Mouse (Mus musculus) thymus, adult 2 months (tissue): ENCODE data around the gene Ngdn.

Experiments used
- CTCF ChIP-seq: fragments of 200-500 bp; IDR thresholded peaks from 2 replicates; pipeline ENCODE4 v1.5.1; 2012; ENCODE audit warnings: mild to moderate bottlenecking, control low read depth, low read length, moderate library complexity, borderline replicate concordance; ENCODE audit not compliant: control insufficient read depth, poor library complexity, insufficient read depth; ENCODE audit errors: extremely low read depth
- POLR2A ChIP-seq: fragments of 200-500 bp; IDR thresholded peaks from 2 replicates; pipeline ENCODE4 v1.6.1; 2012; ENCODE audit warnings: mild to moderate bottlenecking, low read length, control low read depth, moderate library complexity; ENCODE audit not compliant: control insufficient read depth, poor library complexity, insufficient read depth; ENCODE audit errors: extremely low read depth

DNA sequence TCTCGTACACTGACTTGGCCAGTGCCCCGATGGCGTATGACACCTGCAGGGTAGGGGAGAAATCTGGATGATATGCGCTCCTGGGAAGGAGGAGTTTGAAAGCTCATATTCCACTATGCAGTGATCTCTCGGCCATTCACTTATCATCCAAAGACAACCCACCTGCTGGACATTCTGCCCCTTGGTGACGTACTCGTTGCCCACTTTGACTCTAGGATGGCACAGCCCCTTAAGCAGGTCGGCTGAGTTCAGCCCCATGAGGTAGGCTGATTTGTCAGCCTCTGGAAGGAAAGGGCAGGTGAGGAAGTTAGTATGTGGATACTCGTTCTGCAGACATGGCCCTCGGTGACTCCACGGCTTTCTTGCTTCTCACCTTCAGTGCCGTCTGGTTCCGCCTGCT lies 26.4 kb upstream of the Ngdn start:
- TF ChIP-seq CTCF (no peak), POLR2A (no peak)
